Mouse (Mus musculus): ENCODE results near the gene Trim62.
A peak's percentile ranks its signal among the peaks of the same experiment; 100 is the strongest.

Trim62 gene

DNA sequence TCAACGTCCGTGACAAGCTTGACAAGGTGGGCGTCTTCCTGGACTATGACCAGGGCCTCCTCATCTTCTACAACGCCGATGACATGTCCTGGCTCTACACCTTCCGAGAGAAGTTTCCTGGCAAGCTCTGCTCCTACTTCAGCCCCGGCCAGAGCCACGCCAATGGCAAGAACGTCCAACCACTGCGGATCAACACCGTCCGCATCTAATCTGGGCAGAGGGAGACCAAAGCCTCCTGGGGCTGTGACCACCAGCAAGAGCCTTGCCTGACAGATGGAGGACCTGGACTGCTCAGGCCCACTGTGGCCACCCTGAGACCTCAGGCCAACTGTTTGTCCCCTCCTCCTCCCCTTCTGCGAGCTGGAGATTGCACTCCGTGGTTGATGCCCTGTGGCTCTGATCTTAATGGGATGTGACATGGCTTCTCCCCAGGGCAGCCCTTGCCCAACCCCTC is 26.0 kb downstream of the Trim62 start:
- DNase-seq (ENCODE audit: low spot score in 2 of 2) = no peak

DNA sequence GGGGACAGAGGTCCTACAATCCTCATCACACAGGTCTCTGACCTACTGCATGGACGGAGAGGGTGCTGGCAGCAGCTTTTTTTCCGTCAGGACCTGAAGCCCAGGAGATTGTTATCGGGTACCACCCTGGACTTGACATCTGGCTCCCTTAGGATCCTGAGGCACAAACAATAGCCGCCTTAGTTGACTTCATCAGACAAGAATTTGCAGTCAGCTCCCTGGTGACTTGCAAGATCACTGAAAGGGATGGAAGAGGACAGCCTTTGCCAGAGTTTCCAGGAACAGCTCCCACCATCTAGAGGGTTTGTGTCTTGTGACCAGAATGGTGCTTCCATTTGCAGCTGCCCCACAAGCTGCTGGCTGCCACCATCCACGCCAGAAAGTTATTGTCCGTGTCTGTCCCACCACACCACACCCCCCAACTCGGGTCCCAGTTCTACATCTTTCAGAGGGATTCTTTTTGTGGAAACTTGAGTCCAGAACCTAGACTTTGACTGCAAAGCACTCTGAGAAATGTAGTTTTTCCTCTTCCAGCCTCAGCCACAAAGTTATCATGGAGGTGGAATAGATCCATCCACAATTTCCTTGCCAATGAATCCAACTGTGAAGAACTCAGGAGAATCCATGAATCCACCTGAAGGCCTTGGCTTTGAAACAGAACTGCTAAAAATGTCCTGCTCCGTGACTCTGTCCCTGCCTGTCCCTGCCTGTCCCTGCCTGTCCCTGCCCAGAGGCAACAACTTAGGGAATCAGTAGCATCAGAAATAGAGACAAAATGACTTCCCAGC is 27.1 kb downstream of the Trim62 start:
- no peak for DNase-seq (ENCODE audit: low spot score in 2 of 2)

DNA sequence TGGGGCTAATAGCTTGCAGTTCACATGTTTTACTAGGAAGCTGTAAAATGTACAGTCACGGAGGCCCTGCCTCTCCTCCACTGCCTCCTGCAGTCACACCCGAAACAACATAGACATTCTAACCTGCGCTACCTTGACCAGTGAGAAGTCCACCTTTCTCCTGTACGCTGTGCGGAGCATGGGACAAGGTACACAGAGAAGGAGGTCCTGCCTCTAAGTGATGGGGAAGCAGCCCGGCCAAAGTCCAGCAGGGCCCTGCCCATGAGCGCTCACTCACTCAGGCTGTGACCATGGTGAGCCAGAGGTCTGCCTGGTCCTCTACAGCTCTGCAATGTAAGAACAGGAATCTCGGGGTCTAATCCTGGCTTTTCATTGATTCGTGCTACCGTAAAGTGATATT is 28.7 kb downstream of the Trim62 start:
- DNase-seq (ENCODE audit: low spot score in 2 of 2) = no peak

DNA sequence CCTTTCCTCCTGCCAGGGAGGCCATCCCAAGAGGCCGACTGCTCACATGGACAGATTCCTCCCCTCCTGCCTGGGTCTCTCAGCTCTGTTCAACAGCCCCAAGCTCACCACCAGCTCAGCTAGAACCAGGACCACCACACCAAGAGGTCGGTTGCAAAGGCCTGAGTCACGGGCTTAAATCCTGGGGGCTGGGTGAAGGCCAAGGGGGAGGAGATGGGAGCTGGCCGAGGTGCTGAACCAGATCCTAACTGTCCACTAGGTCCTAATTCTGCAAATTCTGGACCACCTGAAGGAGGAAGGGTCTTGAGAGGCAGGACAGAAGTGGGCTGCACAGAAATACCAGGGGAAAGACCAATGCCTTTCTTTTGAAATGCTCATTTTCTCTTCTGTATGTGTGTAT is 30.4 kb downstream of the Trim62 start:
- no peak for DNase-seq (ENCODE audit: low spot score in 2 of 2)

DNA sequence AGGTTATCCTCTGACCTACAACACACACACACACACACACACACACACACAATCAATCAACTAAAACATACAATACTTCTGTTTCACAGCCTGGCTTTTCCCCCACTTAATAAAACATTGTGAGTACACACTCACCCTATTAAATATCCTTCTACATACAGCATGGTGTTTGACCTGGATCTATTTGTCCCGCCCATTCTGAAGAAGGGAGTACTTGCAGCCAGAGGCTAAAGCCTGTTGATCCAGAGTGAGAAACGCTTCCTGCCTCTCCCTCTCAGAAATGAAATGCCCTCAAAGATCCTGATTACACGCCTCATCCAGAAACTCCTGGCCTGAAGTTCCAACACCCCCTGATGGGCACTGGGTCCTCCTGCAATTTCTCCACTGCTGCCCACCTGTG is 33.7 kb downstream of the Trim62 start:
- DNase-seq (ENCODE audit: low spot score in 2 of 2) = no peak

DNA sequence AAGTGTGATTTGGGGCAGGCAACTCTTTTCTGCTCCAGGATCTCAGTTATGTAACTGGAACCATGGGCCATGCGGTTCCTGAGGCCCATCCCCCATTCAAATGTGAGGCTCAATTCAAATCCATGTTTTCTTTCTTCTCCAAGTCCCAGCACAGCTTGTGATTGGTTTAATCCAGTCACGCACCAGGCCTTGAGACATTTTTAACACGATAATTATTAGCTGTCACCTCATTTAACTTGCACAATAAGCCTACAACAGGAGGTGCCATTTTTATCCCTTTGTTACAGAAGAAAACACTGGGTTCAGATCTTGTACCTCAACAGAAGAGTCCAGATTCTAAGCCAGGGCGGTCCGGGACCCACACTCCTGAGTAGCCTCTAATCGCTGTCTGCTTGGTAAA is 34.4 kb downstream of the Trim62 start:
- no peak for DNase-seq (ENCODE audit: low spot score in 2 of 2)

DNA sequence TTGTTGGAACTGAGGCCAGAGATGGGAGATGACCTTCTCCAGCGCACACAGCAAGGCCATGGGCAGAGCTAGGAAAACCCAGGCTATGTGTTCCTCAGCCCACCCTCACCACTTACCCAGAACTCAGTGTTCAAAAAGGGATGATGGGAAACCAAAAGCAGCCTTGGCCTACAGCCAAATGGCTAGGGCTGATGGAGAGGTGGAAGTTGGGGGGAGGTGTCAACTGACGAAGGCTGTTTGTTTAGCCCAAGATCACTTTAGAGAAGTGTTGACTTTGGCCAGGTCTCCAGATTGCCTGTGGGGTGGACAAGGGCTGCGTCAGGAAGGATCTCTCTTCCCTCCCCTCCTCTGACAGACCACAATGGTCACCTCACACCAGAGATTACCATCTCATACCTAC is 34.8 kb downstream of the Trim62 start:
- no peak for DNase-seq (ENCODE audit: low spot score in 2 of 2)

DNA sequence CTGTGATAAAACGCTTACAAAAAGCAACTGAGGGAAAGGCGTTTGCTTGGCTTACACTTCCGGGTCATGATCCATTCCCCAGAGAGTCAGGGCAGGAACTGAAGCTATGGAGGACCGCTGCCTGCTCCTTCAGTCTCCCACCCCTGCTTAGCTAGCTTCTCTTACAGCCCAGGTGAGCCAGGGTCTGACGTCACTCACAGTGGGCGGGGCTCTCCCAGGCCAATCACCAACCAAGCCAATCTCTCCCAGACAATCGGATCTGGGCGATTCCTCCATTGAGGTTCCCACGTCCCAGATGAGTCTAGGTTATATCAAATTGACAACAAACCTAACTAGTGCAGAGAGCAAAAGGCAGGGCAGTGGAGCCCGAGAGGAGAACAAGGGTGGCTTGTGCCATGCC is 35.7 kb downstream of the Trim62 start:
- DNase-seq (ENCODE audit: low spot score in 2 of 2) = no peak

DNA sequence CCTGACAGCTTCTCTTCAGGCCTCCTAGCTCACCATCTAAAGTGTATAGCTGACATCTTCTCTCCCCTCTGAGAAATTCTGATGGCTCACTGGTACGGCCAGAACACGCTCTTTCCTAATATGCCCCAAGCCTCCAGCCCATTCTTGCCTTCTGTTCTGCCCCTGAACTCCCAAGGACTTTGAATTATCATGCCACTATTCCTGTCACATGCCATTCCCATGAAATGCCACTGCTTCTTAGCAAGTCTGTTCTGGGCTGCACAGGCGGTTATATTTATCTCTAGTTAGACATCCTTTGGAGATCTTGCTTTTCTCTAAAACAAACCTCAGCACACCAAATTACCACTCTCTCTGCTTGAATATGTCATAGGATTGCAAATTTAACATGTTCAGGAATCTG is 40.2 kb downstream of the Trim62 start:
- no peak for DNase-seq (ENCODE audit: low spot score in 2 of 2)

DNA sequence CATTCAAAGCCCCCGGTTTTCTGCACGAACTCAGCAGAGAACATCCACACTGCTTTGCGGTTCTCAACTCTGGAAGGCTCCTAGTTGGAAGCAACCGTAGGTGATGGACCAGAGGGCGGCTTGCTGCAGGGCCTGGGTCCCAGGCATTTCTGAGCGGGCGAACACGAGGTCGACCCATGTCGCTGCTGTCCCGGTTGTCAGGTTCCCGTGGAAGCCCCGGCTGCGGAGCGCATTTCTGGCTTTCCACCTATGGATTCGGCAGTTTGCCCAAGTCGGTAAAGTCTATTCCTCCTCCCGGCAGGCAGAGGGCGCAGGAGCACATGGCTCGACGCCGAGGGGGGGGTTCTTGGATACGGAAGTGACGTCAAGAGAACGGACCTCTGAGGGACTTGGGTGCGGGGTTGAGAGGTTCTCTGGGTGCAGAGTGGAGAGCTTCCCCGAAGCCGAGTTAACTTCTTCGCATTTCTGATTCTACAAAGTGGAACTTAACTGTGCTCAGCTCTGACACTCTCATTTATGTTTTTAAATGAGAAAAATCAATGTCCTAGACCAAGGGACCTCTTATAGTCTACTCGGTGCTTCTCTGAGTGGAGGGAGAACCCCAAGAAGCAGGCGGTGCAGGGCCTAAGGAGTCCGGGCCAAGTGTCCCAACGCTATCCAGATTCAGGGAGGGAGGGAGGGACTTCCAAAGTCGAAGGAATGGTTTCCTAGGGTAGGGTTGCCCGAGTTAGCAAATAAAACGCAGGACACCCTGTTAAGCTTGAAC is 41.6 kb downstream of the Trim62 start:
- DNase-seq (ENCODE audit: low spot score in 2 of 2) = peak; percentile 52 to 77

DNA sequence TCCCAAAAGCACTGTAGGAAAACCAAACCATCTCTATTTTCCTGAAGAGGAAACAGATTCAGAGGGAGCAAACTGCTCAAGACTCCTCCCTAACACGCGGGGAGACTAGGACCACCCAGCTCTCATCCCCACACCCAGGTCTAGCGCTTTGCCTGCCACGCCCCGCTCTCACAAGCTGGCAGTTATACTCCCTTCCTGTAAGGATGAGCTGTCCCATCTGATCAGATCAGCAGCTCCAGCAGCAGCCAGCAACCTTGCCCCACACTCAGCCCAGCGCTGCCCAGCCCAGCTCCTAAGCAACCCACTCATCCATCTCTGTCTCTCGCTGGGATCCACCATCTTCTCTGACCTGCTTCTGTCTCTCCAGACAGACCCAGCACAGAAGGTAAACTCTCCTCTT is 49.4 kb downstream of the Trim62 start:
- no peak for DNase-seq (ENCODE audit: low spot score in 2 of 2)

DNA sequence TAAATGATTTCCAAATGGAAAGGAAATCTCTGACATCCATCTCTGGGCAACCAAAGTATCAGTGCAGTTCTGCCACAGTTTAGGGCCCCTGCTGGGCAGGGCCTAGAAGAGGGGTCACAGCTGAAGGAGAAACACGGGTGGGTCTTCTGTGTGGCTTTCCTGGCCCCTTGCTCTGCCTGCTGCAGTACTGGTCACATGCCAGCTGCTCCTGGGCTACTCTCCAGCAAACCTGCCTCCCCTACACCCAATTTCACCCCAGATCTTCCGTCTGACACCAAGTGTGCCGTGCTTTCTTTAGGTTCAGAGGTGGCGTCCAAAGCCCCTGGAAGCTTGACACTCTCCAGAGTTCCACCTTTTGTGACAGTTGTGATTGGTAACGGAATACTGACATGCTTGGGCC is 52.2 kb downstream of the Trim62 start:
- DNase-seq (ENCODE audit: low spot score in 2 of 2) = no peak

DNA sequence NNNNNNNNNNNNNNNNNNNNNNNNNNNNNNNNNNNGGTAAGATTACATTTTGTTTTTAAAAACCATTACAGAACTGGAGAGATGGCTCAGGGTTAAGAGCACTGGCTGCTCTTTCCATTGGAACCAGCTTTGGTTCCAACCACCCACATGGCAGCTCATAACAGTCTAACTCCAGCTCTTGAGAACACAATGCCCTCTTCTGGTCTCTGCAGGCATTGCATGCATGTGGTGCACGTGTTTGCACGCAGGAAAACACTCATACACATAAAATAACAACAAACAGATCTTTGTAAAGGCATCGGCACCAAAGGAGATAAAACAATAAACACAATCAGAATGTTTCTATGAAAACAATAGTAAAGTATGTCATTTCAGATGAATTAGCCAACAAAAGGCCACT is 59.0 kb downstream of the Trim62 start:
- DNase-seq (ENCODE audit: low spot score in 2 of 2) = no peak

DNA sequence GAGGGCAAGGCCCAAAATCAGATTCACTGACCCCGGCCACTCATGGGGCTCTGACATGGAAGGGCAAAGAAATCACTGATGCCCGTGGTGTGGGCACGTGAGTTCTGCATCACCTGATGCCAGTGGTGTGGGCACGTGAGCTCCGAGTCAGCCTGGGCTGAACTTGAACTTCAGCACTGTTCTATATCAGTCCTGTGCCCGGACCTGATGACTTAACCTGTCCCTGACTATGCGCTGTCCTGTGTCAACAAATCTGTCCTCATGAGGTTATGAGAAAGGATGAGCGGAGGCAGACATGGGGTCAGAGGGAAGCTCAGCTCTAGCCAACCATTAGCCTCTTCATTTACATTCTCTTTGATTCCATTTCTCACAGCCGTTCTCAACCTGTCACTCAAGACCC is 63.4 kb downstream of the Trim62 start:
- DNase-seq (ENCODE audit: low spot score in 2 of 2) = peak in 1 of 2 experiments; percentile 53

DNA sequence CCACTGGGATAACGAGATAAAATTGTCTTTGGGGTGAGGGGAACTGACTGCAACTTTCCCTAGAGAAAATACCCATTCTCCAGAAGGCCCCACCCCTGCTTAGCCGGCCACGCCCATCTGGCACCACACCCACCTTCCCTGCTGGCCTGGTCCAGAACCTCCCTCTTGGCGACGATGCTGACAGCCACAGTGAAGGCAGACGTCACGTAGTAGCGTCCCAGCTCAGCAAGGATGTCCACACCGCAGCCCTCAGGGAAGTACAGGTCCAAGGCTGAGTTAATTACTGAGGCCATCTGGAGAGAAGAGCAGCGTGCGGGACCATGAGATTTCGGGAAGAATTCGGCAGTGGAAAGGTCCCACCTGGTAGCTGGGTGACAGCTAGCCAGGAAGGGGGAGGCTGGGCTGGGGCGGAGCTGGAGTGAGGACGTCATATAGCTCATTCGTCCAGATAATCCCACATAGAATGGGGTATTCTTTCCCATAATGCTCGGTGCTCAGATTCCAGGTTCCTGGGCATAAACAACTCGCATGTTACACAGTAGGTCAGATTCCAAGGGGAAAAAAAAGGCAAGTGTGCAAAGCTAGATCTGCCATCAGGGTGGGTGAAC is 64.0 kb downstream of the Trim62 start:
- peak in 1 of 2 experiments; percentile 51 for DNase-seq (ENCODE audit: low spot score in 2 of 2)

DNA sequence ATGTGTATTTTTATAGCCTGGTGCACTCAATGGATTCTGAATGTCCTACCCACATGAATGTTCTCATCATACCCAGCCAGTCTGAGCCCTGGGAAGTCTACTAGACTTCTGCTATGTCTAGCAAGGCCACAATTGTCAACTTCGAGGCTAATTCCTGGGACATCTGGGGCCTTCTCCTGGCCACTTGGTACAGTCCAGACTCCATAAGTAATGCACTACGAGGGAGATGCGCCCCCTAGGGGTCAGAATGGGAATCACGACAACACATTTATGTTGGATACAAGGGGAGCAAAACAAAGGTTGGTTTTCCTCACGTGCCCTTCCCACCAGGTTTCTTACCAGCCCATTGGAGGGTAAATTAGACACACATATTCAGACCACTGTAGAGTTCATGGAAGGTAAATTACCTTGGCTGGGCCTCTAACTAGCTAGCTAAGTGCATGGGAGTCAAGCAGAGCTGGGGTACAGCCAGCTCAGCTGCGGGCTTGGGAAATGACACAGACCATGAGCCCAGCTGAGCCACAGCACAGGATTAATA is 64.8 kb downstream of the Trim62 start:
- DNase-seq (ENCODE audit: low spot score in 2 of 2) = peak; percentile 44 to 82

DNA sequence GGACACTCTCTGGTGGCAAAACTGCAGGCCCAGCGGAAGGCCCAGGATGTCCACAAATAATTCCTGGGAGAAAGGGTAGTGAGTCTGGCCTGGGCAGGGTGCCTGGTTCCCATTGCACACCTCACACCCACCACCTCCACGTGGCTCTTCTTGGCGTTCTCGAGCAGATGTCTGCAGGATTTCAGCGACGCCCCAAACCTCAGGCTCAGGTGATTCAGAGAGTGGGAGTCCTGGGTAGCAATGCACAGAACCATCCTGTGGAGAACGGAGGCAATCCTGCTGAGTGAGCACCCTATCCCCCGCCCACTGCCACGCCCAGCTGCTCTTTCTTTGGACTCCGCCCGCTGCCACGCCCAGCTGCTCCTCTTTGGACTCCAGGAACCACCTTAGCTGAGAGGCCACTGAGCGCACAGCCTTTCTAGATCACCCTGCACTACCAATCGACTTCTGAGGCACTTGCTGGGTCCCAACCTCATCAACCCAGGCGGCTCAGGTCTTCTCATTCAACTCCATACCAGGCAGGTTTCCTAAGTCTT is 66.2 kb downstream of the Trim62 start:
- no peak for DNase-seq (ENCODE audit: low spot score in 2 of 2)

DNA sequence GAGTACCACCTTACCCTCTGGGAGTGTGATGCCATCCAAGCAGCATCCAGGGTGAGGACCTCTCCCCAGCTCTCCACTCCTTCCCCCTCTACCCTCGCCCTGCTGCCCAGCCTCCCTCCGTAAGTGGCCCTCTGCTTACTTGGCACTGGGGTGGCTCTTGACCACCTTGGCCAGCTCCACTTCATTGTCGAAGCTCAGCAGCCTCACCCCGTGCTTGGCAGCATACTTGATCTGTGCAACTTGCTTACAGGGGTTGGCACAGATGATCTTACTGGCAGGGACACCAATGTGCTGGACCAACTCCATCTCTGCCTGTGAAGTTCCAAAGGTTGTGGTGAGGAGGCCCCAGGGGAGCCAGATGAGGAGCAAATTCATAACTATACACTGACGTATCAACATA is 67.1 kb downstream of the Trim62 start:
- peak in 1 of 2 experiments; percentile 52 for DNase-seq (ENCODE audit: low spot score in 2 of 2)

DNA sequence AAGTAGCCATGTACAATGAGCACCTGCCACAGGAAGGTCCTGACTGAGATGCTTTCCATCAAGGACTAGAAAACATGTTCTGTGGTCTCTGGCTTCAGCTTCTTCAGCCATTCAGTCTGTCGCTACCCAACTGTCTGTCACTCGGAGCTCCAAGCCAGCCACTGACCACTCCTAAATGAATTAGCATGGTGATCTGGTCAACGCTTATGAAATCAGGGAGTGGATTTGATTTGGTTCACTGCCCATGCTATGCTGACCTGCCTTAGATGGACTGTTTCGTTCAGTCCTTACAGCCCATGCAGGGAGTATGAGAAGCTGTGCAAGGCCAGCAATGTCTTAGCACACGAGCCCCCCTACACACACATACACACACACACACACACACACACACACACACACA is 70.5 kb downstream of the Trim62 start:
- no peak for DNase-seq (ENCODE audit: low spot score in 2 of 2)

DNA sequence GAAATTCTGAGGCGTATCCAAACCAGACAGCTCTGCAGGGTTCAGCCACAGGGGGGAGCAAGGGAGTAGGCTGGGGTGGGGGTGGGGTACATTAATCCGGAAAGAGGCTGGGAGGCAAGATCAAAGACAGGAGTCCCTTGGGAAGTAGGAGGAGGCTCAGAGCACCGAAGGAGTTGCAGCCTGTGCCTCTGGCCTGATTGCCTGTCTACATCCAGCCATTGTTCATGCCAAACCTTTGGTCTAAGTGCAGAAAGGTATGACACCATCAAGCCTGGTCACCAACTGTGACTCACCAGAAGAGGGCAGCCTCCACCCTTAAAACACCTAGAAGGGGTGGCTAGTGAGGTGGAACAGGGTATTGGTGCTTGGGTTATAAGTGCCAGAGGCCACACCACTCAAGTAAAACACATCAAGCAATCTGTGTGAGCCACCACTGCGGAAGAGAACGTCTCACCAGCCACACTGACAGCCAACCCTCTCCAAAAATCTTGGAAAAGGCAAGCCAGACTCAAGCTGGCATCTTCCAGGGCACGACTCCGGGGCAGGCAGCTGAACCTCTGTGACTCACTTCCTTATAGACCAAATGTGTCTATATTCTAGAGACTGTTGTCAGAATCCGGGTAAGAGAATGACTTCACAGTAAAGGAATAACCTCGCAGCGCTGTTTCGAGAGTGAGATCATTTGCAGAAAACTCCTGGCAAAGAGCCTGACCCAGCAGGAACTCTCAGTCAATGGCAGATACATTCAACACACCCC is 74.0 kb downstream of the Trim62 start:
- peak in 1 of 2 experiments; percentile 50 for DNase-seq (ENCODE audit: low spot score in 2 of 2)

DNA sequence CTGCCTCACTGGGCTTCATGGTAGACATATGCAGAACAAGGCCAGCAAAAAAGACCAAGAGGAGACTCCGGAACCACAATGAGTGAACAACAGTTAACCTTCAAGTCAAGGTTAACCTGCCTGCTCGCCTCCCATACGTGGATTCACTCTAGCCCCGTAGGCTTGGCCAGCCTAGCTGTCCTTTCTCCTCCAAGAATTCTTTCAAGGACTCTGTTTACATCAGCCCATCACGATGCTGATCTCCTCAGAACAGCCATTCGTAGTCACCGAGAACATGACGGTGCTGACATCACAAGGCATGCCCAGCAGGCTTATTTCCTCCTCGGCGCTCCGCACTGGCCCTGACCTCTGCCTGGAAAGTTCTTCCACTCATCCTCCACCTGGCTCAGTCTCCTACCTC is 74.8 kb downstream of the Trim62 start:
- DNase-seq (ENCODE audit: low spot score in 2 of 2) = no peak
